Mouse (Mus musculus): ENCODE measurements around the gene Map1lc3b.

DNA sequence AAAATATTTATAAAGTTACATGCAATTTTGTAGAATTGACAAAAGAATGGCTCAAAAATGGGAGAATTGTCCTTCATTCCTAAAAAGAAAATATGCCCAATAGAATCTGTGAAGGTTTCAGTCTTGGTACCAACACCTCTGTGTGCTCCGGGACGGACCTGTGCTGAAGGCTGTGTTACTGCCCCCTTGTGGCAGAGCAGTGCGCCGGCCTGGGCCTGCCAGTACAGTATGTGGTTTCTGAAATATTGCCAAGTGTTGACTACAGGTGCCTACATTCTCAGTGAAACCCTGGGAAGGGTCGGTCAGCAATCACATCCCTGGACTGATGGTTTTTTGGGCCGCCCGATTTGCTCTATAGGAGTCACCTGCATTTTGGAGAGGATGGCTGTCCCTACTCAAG, 8.7 kb downstream of the Map1lc3b start:
- TF ChIP-seq USF1 (IDR thresholded peaks at IDR 0.05; ENCODE audit: low read depth) (no peak), CTCF (IDR thresholded peaks at IDR 0.05; ENCODE audit: control insufficient read depth, insufficient read depth, insufficient read length) (peak; percentile 85), MAX (IDR thresholded peaks at IDR 0.05) (no peak), MYOD1 (IDR thresholded peaks at IDR 0.05; ENCODE audit: control insufficient read depth, insufficient read length, low read depth) (no peak), CEBPB (IDR thresholded peaks at IDR 0.05; ENCODE audit: low read depth) (no peak)

All from C2C12 (cell line).